Mouse (Mus musculus): ENCODE measurements around the gene Cd109.

The Cd109 gene

DNA sequence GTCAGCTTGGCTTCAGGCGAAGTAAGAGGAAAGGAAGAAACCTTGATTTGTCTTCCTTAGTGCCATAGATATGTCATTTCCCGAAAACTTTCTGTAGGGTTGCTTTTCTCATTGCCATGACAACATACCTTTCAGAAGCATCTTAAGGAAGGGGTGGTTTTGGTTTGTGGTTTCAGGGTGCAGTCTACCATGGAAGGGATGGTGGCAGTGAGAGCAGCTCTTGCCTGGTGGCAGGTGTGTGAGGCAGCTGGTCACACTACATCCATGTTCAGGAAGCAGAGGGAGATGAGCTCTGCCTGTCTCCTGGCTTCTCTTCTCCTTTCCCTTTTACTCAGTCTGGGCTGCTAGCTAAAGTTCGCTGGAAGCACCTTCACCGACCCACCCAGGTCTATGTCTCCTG is 26.0 kb downstream of the Cd109 start:
- no peak for DNase-seq (ENCODE audit: low spot score in 2 of 2)

DNA sequence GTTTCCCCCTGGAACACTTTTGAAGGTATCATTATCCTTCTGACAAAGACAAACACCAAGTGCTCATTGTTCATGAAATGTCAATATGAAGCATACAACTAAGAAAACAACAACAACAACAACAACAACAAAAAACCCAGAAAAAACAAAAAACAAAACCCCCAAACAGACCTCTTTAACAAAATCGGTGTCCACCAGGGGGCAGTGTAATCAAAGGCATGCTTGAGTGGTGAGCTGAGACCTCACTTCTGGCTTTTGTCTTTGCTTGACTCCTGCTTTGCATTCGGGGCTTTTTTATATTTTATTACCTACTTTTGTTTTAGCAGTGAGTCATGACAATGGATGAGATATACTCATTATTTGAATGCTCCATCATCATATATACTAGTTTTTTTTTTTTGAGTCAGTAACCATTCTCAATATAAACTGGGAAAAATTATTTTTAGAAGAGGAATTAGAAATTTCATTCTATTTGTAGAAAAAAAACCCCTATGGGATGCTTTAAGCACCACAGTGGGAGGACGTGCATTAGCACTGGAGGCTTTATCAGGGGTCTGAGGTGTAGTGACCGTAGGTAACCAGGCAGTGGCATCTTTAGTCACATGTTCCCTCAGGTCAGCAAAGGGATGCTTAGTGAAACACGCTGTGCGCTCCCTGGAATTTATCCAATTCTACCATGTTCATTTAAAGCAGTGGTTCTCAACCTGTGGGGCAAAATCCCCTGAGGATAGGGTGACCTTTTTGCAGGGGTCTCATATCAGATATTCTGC is 30.8 kb downstream of the Cd109 start:
- DNase-seq (ENCODE audit: low spot score in 2 of 2): no peak

DNA sequence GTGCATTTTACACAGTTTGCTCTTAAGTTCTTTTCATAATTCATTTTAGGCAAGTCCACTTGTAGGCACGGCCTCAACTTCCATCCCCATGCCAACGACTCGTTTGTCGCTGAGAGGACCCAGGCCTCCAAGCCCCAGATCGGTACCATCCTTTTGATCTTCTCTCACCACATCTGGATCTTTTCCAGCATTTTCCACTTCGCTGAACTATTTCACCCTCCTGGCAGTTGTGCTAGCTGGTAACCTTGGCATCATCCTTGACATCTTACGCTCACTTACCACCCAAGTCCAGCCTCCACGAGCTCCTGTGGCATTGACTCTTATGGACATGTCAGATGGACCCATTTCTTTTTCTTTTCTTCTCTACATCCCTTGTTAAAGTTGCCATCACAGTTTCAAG is 33.3 kb downstream of the Cd109 start:
- no peak for DNase-seq (ENCODE audit: low spot score in 2 of 2)

DNA sequence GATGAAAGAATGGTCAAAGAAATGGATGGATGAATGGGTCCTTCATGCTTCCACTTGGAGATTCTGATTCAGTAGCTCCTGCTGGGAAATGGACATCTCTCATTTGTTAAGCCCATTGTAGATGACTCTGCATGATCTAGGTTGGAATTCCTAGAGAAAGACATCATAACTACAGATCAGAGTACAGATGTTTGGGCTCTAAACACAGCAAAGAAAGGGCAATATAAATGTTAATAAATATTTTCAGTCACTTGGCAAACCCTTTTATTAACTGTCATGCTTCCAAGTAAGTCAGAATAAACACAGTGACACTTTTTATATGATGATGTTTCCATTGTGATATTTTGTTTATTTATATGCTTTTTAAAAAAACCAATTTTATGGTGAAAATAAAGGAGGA is 34.1 kb downstream of the Cd109 start:
- DNase-seq (ENCODE audit: low spot score in 2 of 2): no peak

DNA sequence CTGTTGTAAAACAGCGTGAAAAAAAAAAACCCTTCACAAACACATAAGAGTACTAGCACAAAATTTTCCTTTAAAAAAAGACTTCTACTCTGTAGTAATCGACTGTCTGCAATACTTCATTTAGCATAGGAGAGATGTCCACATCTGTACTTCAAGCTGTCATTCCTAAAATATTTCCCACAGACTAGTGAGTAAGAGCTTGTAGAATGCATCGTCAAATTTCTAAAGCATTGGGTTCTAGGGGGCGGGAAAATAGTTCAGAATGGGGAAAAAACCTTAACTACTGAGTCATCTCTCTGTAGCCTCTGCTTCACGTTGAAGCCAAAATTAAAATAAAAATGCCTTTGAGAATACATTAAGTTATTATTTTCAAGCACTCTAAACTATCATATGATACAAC is 42.2 kb downstream of the Cd109 start:
- no peak for DNase-seq (ENCODE audit: low spot score in 2 of 2)

DNA sequence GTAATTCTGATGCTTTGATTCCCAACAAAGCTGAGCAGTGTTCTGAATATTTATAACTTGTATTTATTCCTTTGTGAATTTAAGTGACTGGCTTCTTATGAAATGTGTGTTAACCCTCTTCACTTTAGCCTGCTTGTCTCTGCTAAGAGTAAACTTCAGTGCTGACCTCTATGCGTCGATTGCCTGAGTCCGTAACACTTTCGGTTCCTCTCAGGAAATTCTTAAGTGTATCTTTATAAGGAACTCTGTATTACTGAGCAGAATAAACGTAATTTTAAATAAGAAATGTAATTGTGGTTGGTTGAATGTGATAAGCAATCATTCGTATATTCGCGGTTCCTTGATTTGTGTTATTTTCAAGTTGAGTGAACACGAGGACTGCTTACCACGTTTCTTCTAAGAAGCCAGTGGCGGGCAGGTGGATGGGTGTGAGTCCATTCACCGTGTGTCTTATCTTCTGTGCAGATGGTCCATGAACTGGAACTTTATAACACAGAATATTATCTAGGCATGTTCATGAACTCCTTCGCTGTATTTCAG is 56.2 kb downstream of the Cd109 start:
- no peak for DNase-seq (ENCODE audit: low spot score in 2 of 2)

DNA sequence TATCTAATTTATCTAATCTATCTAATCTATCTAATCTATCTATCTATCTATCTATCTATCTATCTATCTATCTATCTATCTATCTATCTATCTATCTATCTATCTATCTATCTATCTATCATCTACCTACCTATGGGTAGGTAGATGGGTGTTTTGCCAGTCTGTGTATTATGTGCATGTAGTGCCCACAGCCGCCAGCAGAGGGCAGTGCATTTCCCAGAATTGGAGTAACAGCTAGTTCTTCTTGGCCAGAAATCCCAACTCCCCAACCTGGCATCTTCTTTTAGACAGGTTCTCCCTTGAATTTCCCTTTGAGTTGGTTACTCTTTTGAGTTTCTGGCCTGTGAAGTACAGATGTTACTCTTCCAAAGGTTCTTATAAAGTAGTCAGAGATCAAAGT is 85.3 kb downstream of the Cd109 start:
- peak; percentile 9 to 17 for DNase-seq (ENCODE audit: low spot score in 2 of 2)

DNA sequence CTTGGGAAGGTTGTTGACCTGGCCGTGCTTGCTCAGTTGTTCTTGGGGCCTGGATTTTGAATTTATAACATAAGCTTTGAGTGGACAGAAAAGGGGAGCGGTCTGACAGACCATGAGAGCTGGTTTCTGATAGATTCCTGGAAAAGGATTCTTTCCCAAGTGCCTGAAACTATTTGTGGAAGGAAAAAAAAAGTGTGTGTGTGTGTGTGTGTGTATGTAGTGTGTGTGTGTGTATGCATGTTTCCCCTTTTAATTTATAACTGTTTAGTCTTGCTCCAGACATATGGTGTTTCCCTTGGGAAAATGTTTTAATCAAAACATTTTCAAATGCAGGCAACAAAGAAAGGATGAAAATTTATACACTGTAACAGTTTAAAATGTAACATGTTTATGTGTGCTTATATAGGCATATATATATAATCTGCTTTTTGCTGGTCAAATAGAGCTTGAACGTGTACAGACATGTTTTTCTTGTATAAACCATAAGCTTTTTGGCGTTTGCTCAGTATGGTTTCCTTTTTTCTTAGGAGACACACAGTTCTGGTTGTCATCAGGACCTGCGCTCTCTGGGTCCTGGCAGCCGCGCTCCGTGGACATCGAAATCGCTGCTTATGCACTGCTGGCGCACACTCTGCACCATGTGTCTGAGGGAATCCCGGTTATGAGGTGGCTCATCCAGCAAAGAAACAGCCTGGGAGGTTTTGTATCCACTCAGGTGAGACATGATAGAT is 87.3 kb downstream of the Cd109 start:
- no peak for DNase-seq (ENCODE audit: low spot score in 2 of 2)

DNA sequence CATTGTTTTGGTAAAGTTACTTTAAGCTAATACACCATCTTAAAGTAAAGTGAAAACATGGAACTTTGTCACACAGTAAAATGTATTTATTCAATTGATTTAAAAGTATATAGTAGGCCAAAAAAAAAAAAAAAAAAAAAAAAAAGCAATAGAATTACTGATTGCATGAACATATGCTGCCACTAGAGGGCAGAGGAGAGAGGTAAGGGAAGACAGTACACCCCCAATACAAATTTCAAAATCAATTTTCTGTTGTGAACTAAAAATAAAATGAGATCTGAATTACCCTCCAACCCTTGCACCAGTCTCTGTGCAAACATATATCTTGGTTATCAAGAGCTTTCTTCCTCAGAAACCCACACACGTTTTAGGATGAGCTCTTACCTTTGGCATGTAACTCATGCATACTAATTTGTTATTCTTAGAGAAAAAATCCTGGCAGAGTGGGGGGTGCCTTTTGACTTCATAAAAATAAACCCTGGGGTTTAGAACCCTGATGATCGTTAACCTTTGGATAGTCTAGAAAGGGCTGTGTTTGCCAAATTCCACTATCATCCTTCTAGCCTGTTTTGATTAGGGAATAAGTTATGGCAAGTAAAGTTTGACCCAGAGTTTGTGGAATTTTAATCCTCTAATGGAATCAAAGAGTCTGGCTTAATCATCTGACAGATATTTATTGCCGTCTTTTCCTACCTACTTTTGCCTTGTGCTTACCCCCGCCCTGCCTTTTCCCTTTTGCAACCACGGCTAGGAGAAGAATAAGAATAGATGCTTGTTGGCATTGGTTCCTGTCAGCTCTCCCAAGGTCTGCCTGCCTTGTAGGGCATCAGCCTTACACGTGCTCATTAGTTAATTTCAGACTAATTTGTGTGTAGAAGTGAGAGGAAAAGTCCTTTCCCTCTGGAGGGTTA is 105.8 kb downstream of the Cd109 start:
- DNase-seq (ENCODE audit: low spot score in 2 of 2): no peak

DNA sequence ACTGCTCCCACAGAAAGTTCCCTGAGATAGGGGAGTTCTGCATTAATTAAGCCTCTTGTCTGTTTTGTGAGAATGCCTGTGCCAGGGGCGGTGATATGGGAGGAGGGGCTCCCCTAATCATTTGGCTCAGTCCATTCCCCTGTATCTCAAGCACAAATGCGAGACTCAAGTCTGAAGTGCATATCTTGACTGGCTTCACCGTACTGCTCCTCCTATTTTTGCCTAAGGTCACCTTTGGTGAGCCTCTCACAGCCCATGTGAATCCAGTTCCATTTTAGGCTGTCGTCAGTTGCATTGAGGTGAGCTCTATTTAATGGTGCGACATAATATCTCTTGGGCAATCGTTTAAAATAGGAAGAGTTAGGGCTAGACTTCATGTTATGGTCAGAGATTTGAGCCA is 116.6 kb downstream of the Cd109 start:
- DNase-seq (ENCODE audit: low spot score in 2 of 2): no peak

DNA sequence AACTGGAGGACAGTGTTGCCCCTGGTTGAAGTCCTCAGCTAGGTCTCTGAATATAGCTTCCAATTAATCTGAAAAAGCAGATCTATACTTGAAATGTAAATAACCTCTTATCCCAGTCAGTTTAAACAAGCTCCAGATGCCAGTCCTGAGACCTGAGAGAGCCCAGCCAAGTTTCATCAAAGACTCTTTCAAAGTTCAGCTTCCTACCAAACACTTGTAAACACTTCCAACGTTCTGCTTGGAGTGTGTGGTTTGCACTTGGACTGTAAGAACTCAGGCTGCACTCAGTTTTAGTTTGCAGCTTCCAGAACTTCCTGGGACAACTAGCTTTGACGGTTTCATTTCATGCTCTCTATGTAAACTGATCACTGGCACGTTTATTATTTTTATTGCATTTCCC is 120.2 kb downstream of the Cd109 start:
- DNase-seq (ENCODE audit: low spot score in 2 of 2): no peak

DNA sequence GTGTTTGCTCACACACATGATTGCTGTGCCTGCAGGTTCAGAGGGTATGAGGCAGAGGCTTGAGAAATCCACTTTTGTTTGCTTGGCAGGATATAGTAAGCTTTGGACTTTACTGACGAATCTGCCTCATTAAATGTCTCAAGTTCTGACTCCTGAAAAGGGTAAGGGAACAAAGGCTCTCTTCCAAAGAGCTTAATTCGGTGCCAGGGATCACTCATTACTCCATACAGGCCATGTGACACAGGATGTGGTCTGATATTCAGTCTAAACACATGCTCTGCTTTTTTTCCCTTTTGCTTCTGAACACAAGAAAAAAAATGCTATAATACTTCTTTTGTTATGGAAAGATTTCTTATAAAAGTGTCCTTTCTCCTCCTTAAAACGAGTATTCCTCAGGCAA is 126.7 kb downstream of the Cd109 start:
- DNase-seq (ENCODE audit: low spot score in 2 of 2): no peak

DNA sequence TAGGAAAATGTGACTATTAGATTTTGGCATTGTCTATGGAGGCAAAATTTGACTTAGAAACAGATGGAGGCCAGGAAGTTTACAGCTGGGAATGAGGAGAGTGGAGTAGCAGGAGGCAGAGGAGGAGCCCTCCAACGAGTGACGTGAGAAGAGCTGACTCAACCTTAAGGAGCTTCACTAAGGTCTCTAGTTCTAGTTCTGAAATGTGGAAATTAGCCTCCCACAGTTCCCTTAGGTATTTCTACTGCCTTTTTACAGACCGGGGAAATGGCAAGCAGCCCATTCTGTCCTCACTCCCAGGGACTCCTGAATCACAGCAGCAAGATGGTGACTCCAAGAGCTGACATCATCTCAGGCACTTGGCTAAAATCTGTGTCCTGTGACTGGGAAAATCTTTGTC is 134.9 kb downstream of the Cd109 start:
- DNase-seq (ENCODE audit: low spot score in 2 of 2): no peak
